Mouse (Mus musculus): Measurements from ENCODE around the gene Ptov1. TPM values are rescaled to one million over a fixed set of nuclear protein-coding genes. Genes with fewer than 3 reads are reported as not detected.
A peak's percentile ranks its signal among the peaks of the same experiment; 100 is the strongest.

The Ptov1 gene
- polyA plus RNA-seq, 1 experiment from 2014 or later: 419 TPM

DNA sequence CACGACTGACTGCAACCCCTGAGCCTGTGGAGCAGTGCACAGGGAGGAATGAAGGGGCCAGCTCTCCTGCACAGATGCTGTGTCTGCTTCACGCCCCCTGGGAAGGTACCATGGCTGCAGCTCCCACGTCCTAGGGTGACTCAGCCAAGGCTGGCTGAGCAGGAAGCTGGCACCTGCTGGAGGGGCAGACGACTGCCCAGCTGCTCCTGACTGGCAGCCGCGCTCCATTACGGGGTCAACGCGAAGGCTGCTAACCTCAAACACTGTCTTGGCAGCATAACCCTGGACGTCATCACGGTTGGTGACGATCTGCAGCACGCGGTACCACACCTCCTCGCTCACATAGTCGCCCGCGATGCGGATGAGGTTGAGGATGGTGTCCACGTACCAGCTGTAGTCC, 35.8 kb upstream of the Ptov1 start:
- 95% methylated on average over 20 of the region's 20 CpGs for WGBS
- no peak overlapping the region for H3K4me3 ChIP-seq (ENCODE audit: low read depth, low read length)
- H3K36me3 ChIP-seq (ENCODE audit: control insufficient read depth, insufficient read depth, low read length): peaks cover 68% of the 10 kb centered on the region
- H3K4me1 ChIP-seq (ENCODE audit: control insufficient read depth, insufficient read depth, low read length): peaks cover 3% of the 10 kb centered on the region; the same call in 1 of the 2 replicates
- no peak overlapping the region for H3K9ac ChIP-seq (ENCODE audit: low read depth, low read length)
- H3K27me3 ChIP-seq (ENCODE audit: control insufficient read depth, insufficient read depth, low read depth, low read length): no peaks in the 10 kb centered on the region
- H3K4me2 ChIP-seq (ENCODE audit: low read length): no peak overlapping the region
- no peaks in the 10 kb centered on the region for H3K9me3 ChIP-seq (replicated peaks; ENCODE audit: control insufficient read depth, low read length, poor library complexity, severe bottlenecking)
- H3K27ac ChIP-seq (ENCODE audit: low read length): no peak overlapping the region
- ATAC-seq: no peak

DNA sequence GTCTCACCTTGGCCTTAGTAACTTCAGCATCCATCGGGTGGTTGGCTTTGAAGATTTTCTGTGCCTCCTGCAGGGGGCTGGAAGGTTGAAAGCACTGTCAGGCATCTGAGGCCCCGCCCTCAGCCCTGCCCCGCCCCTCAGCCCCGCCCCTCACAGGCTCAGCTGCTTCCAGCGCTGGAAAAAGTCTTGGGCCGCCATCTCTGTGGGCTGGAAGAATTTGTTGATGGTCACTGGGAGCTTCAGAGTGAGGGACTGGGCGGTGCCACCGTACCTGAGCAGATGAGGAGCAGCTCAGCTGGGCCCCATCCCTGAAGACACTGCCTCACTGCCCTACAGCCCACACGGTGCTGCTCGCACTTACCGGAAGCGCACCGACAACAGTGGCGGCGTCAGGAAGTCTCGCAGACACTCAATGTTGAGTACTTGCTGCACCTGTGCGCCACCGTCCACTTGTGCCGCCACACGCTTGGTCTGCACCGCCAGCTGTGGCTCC, 31.7 kb upstream of the Ptov1 start:
- Histone ChIP-seq H3K36me3 (ENCODE audit: control insufficient read depth, insufficient read depth, low read length) (peaks cover 49% of the 10 kb centered on the region), H3K27ac (ENCODE audit: low read length) (no peak overlapping the region), H3K4me3 (ENCODE audit: low read depth, low read length) (no peak overlapping the region), H3K4me2 (ENCODE audit: low read length) (peak overlapping the region; percentile 35), H3K9me3 (replicated peaks; ENCODE audit: control insufficient read depth, low read length, poor library complexity, severe bottlenecking) (no peaks in the 10 kb centered on the region), H3K27me3 (ENCODE audit: control insufficient read depth, insufficient read depth, low read depth, low read length) (no peaks in the 10 kb centered on the region), H3K4me1 (ENCODE audit: control insufficient read depth, insufficient read depth, low read length) (peaks cover 19% of the 10 kb centered on the region), H3K9ac (ENCODE audit: low read depth, low read length) (0 out of 2 replicates have a peak overlapping the region, but pooled peaks have one; percentile 4)
- WGBS: 9% methylated on average over 21 of the region's 21 CpGs
- no peak for ATAC-seq

DNA sequence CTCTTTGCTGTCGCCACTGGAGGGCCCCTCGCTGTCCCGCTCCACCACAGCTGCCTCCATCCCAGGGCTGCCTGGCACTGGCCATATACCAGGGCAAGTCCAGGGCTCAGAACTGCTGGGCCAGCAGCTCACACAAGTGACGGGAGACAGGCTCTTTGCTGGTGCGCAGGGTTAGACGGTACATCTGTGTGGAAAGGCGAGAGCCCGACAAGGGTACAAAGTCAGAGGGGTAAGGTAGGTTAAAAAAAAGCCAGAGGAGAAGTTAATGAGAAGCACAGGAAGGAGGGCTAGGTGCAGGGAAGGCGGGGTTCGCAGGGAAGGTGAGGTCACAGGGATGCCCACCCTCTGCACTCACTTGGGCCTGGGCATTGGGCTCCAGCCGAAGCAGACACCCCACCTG, 31.0 kb upstream of the Ptov1 start:
- no peak overlapping the region for H3K9ac ChIP-seq (ENCODE audit: low read depth, low read length)
- peaks cover 43% of the 10 kb centered on the region for H3K36me3 ChIP-seq (ENCODE audit: control insufficient read depth, insufficient read depth, low read length)
- no peak overlapping the region for H3K27ac ChIP-seq (ENCODE audit: low read length)
- ATAC-seq: no peak
- no peak overlapping the region for H3K4me3 ChIP-seq (ENCODE audit: low read depth, low read length)
- WGBS: 82% methylated on average over 11 of the region's 11 CpGs
- no peaks in the 10 kb centered on the region for H3K9me3 ChIP-seq (replicated peaks; ENCODE audit: control insufficient read depth, low read length, poor library complexity, severe bottlenecking)
- no peak overlapping the region for H3K4me2 ChIP-seq (ENCODE audit: low read length)
- no peaks in the 10 kb centered on the region for H3K27me3 ChIP-seq (ENCODE audit: control insufficient read depth, insufficient read depth, low read depth, low read length)
- H3K4me1 ChIP-seq (ENCODE audit: control insufficient read depth, insufficient read depth, low read length): peaks cover 19% of the 10 kb centered on the region

DNA sequence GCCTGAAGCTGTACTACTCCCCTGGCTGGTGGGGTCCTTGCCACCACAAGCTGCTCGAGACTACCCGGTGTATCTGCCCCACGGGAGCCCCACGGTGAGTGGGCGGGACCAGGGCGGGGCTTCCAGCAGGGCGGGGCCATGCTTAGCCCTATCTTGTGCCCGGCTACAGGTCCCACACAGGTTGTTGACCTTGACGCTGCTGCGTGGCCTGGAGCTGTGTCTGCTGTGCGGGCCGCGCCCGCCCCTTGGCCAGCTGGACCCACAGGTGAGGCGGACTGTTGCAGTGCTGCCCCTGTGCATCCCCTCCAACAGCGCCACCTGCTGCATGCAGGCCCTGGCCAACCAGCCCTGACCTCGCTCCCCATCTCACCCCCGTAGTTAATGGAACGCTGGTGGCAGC, 29.0 kb upstream of the Ptov1 start:
- H3K4me2 ChIP-seq (ENCODE audit: low read length): 0 out of 2 replicates have a peak overlapping the region, but pooled peaks have one; percentile 2
- no peaks in the 10 kb centered on the region for H3K27me3 ChIP-seq (ENCODE audit: control insufficient read depth, insufficient read depth, low read depth, low read length)
- no peak for ATAC-seq
- WGBS: 27% methylated on average over 19 of the region's 19 CpGs
- H3K27ac ChIP-seq (ENCODE audit: low read length): no peak overlapping the region
- H3K9ac ChIP-seq (ENCODE audit: low read depth, low read length): no peak overlapping the region
- no peak overlapping the region for H3K4me3 ChIP-seq (ENCODE audit: low read depth, low read length)
- peaks cover 23% of the 10 kb centered on the region for H3K36me3 ChIP-seq (ENCODE audit: control insufficient read depth, insufficient read depth, low read length)
- H3K4me1 ChIP-seq (ENCODE audit: control insufficient read depth, insufficient read depth, low read length): peaks cover 35% of the 10 kb centered on the region
- H3K9me3 ChIP-seq (replicated peaks; ENCODE audit: control insufficient read depth, low read length, poor library complexity, severe bottlenecking): no peaks in the 10 kb centered on the region

DNA sequence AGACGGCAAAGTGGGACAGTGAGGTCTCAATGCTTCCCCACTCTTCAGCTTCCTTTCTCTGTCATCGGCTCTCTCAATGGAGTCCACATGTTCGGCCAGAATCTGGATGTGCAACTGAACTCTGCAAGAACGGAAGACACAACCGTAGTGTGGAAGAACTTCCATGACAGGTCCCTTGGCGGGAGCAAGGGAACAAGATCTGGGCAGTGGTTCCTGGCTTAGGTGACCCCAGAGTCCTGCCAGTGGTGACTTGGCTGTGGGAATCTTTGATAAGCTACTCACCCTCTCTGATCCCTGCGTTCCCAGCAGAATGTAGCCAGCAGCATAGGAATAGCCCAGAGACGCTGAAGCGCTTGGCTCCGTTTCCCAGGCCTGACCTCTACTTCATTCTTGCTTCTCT, 26.9 kb upstream of the Ptov1 start:
- Histone ChIP-seq H3K36me3 (ENCODE audit: control insufficient read depth, insufficient read depth, low read length) (peaks cover 10% of the 10 kb centered on the region; the same call in 1 of the 2 replicates), H3K4me1 (ENCODE audit: control insufficient read depth, insufficient read depth, low read length) (peaks cover 43% of the 10 kb centered on the region), H3K9me3 (replicated peaks; ENCODE audit: control insufficient read depth, low read length, poor library complexity, severe bottlenecking) (no peaks in the 10 kb centered on the region), H3K4me3 (ENCODE audit: low read depth, low read length) (peak overlapping the region; percentile 59), H3K27me3 (ENCODE audit: control insufficient read depth, insufficient read depth, low read depth, low read length) (no peaks in the 10 kb centered on the region), H3K27ac (ENCODE audit: low read length) (peak overlapping the region; percentile 93), H3K9ac (ENCODE audit: low read depth, low read length) (peak overlapping the region; percentile 77), H3K4me2 (ENCODE audit: low read length) (peak overlapping the region; percentile 66)
- peak; percentile 0; the same call in 1 of the 2 replicates for ATAC-seq
- WGBS: 23% methylated on average over 10 of the region's 10 CpGs

DNA sequence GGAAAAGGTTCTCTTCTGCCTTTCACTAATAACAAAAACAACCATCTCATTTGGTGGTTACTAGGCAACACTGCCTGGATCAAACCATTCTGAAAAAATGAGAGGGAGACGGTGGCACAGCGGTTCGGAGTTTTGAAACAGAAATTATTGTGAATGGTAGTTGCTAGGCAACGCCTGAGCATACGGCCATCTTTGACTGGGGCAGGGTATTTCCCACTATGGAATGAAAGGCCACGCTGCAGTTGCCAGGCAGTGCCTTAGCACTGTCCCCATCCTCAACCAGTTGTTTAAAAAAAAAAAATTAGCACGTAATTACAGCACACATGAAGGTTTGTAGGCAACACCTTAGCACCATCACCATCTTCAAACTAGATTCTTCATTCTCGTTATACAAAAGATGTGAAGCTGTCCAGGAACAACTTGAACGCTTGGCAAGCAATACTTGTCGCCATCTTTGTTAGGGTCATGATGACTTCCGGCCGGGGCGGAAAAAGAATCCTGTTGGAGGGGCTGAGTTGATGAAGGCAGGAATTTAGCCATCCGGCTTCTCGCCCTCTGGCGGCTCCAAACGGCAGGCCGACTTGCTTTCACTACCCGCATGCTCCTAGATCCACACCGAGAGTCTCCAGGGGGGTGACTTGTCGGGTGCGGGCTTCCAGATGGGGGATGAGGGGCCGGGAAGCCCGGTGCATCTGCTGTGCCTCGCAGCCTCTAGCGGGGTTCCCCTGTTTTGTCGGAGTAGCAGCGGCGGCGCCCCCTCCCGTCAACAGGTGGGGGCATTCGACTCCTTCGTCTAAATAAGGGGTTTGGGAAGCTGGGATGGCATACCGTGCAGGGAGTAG, 26.2 kb upstream of the Ptov1 start, which contains the start of gene Fuz:
Fuz (plus strand) TSS at position 487 of the 842 bp plus-strand sequence.
- Histone ChIP-seq H3K4me1 (ENCODE audit: control insufficient read depth, insufficient read depth, low read length) (peaks cover 48% of the 10 kb centered on the region), H3K27me3 (ENCODE audit: control insufficient read depth, insufficient read depth, low read depth, low read length) (no peaks in the 10 kb centered on the region), H3K36me3 (ENCODE audit: control insufficient read depth, insufficient read depth, low read length) (peaks cover 6% of the 10 kb centered on the region; the same call in 1 of the 2 replicates), H3K27ac (ENCODE audit: low read length) (peak within 1 kb of the TSS; percentile 93), H3K9ac (ENCODE audit: low read depth, low read length) (peak within 1 kb of the TSS; percentile 77), H3K4me2 (ENCODE audit: low read length) (peak within 1 kb of the TSS; percentile 66), H3K4me3 (ENCODE audit: low read depth, low read length) (peak within 1 kb of the TSS; percentile 59), H3K9me3 (replicated peaks; ENCODE audit: control insufficient read depth, low read length, poor library complexity, severe bottlenecking) (no peaks in the 10 kb centered on the region)
- ATAC-seq: peak; percentile 77
- under 1% methylated on average over 34 of the region's 34 CpGs for WGBS

DNA sequence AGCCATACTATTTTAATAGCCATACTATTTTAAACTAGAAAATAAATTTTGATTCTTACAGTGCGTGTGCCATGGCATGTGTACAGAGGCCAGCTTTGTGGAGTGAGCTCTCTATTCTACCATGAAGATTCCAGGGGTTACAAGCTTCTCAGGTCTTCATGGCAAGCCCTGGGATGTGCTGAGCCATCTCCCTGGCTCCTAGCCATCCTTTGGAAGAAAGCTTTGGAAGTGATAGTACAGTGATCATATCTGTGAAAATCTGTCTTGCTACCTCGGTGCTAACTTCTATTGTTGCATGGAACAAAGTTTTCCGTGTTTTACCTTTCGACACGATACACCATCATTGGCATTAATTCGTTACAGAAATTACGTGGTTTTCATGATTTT, 25.6 kb upstream of the Ptov1 start:
- WGBS: 18% methylated on average over 7 of the region's 7 CpGs
- H3K36me3 ChIP-seq (ENCODE audit: control insufficient read depth, insufficient read depth, low read length): peaks cover 5% of the 10 kb centered on the region; the same call in 1 of the 2 replicates
- H3K9ac ChIP-seq (ENCODE audit: low read depth, low read length): peak overlapping the region; percentile 42; the same call in 1 of the 2 replicates
- peak overlapping the region; percentile 66 for H3K4me2 ChIP-seq (ENCODE audit: low read length)
- no peak for ATAC-seq
- H3K27ac ChIP-seq (ENCODE audit: low read length): peak overlapping the region; percentile 93
- peaks cover 53% of the 10 kb centered on the region for H3K4me1 ChIP-seq (ENCODE audit: control insufficient read depth, insufficient read depth, low read length)
- H3K27me3 ChIP-seq (ENCODE audit: control insufficient read depth, insufficient read depth, low read depth, low read length): no peaks in the 10 kb centered on the region
- H3K4me3 ChIP-seq (ENCODE audit: low read depth, low read length): peak overlapping the region; percentile 59
- H3K9me3 ChIP-seq (replicated peaks; ENCODE audit: control insufficient read depth, low read length, poor library complexity, severe bottlenecking): no peaks in the 10 kb centered on the region

DNA sequence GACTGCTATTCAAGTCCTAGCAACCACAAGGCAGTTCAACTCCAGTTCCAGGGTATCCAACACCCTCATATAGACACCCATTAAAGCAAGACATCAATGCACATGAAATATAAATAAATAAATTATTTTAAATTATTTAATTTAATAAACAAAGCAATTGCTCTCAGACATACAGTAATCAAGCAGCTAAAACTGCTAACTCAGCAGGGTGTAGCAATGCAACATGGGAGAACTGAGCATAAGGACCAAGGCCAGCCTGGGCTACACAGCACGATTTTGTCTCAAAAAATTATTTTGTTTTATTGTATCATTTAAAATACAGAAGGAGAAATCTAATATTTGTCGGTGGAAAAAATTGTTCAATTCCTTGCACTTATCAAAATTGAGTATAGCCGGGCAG, 24.6 kb upstream of the Ptov1 start:
- no peak overlapping the region for H3K4me3 ChIP-seq (ENCODE audit: low read depth, low read length)
- no peak overlapping the region for H3K4me2 ChIP-seq (ENCODE audit: low read length)
- no peaks in the 10 kb centered on the region for H3K9me3 ChIP-seq (replicated peaks; ENCODE audit: control insufficient read depth, low read length, poor library complexity, severe bottlenecking)
- H3K36me3 ChIP-seq (ENCODE audit: control insufficient read depth, insufficient read depth, low read length): peaks cover under 1% of the 10 kb centered on the region; the same call in 1 of the 2 replicates
- no peaks in the 10 kb centered on the region for H3K27me3 ChIP-seq (ENCODE audit: control insufficient read depth, insufficient read depth, low read depth, low read length)
- H3K4me1 ChIP-seq (ENCODE audit: control insufficient read depth, insufficient read depth, low read length): peaks cover 58% of the 10 kb centered on the region
- ATAC-seq: no peak
- 89% methylated on average over 3 of the region's 3 CpGs for WGBS
- H3K9ac ChIP-seq (ENCODE audit: low read depth, low read length): no peak overlapping the region
- peak overlapping the region; percentile 93 for H3K27ac ChIP-seq (ENCODE audit: low read length)

DNA sequence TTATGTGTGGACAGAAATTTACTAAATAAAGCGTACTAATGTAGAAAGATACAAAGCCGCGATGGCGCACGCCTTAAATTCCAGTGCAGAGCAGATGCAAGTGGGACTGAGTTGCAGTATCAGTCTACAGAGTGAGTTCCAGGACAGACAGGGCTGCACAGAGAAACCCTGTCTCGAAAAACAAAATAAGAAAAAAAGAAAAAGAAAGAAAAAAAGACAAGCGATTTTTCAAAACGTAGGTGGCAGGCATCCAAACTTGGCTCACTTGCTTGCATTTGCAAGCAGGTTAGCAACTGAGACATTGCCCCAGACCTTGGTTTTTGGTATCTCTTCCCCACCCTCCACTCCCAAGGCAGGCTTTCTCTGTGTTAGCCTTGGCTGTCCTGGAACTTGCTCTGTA, 23.6 kb upstream of the Ptov1 start:
- Histone ChIP-seq H3K27me3 (ENCODE audit: control insufficient read depth, insufficient read depth, low read depth, low read length) (no peaks in the 10 kb centered on the region), H3K9me3 (replicated peaks; ENCODE audit: control insufficient read depth, low read length, poor library complexity, severe bottlenecking) (no peaks in the 10 kb centered on the region), H3K4me3 (ENCODE audit: low read depth, low read length) (peak overlapping the region; percentile 27), H3K4me1 (ENCODE audit: control insufficient read depth, insufficient read depth, low read length) (peaks cover 53% of the 10 kb centered on the region), H3K4me2 (ENCODE audit: low read length) (peak overlapping the region; percentile 56), H3K9ac (ENCODE audit: low read depth, low read length) (0 out of 2 replicates have a peak overlapping the region, but pooled peaks have one; percentile 39), H3K36me3 (ENCODE audit: control insufficient read depth, insufficient read depth, low read length) (0 out of 2 replicates have a peak, but pooled peaks cover 2% of the 10 kb centered on the region), H3K27ac (ENCODE audit: low read length) (peak overlapping the region; percentile 93)
- WGBS: 5% methylated on average over 8 of the region's 8 CpGs
- no peak for ATAC-seq

Data from midbrain, embryonic 16.5 days (tissue).